Mouse (Mus musculus) adrenal gland, postnatal 10 days (tissue): ENCODE data around the gene Olfr38. TPM values are rescaled to one million over a fixed set of nuclear protein-coding genes. Genes with fewer than 3 reads are reported as not detected.
A peak's percentile ranks its signal among the peaks of the same experiment; 100 is the strongest.

ENCODE experiments used
- DNase-seq: peaks from one replicate; pipeline ENCODE4 v3.0.0; 2021; ENCODE audit warnings: mixed read lengths
- long read RNA-seq, 2 experiments: library from polyadenylated mRNA; stranded (forward); transcript quantifications; one replicate each; pipeline ENCODE4 v2.0.0; 2021
- total RNA-seq, 2 experiments: library from RNA; stranded (reverse); gene quantifications; 2 replicates each; pipeline ENCODE4 v1.2.3; 2021

The Olfr38 gene
- total RNA-seq: not detected
- long read RNA-seq, experiment 1: 0 reads
- long read RNA-seq, experiment 2: 0 reads

- DNase-seq: no peak
These were observed at the start of gene Olfr38 for GRCm38 (mm10) chr6:42756104-42756503. TSS of gene Olfr38 (plus strand) at chr6:42756404.

DNA sequence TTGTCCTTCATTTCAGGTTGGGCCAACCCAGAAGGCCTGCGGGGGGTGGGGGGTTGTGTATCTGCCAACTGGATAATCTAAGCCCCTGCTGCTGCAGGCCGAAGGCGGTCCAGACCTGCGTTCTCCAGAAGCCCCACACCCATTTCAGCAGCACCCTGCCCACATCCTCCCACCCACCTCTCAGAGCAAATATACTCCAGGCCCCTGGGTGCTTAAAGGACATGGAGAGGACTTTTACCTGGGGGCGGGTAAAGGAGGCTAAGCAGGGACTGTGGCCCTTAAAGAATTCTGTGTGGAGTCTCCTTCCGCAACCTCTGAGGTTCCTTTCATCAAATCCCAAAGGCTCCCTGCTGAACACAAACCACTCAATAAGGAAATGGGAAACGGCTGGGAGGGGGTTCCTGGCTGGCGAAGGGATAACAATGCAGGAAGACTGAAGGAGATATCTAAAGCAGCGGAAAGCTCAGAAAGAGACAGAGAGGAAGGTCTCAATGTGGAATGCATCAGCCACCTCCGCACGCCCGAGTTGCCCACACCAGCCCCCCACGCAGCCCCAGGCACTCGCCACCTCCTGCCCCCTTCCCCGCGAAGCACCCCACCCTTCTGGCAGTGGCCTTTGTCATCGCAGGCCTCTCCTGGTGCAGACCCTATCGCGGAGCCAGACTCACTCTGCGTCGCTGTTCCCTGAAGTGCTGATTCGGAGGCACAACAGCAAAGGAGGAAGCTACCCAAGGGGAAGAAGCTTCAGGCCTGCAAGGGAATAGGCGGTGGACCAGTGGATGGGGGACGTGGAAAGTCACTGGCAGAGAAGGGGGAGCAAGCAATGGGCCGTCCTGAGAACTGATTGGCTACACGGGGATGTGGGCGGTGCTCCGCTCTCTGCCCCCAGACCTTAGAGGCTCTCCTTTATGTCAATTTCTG, 46.7 kb upstream of the Olfr38 start, which contains the start of gene Tcaf1:
Gene Tcaf1 (minus strand): TSS at position 798 of the 921 bp plus-strand sequence.
- DNase-seq: peak; percentile 85

GRCm38 (mm10) chr6:42714668-42715067, 41.5 kb upstream of the Olfr38 start:
- DNase-seq: no peak

DNA sequence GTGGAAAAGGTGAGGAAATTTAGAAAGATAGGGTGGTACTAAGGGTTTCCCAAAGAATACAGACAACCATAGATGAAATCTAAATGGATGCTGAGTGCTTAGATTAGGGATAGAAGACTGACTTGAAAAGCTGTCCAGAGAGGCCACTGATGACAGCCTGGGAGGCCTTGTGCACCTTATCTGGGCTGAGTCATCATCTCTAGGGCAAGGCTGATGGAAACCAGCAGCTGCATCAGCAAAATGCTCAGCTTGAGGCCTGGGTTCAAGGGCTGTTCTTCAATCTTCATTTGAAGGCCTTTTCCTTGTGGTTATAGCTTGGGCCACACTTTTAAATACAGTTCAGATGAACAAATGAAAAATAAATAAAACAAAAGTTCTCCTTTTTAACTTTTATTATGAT, 38.2 kb upstream of the Olfr38 start:
- DNase-seq: peak; percentile 38

DNA sequence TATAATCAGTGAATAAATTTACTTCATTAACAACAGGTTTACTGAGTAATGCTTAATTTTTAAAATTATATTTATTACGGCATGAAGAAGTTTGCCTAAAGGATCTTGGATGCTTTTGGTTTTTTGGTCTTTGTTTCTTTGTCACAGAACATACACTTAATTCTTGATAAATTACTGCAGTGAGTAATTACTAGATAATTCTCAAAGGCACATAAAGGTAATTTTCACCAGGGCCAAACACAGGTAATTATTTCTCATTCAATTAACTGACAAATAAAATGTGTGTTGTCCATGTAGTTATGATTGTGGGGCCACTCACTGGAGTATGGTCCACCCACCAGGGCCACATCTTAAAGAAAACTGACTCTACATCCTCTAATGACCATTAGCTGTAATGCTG, 17.1 kb upstream of the Olfr38 start, which contains the start of gene Olfr453:
Gene Olfr453 (plus strand): TSS at position 301 of the 400 bp plus-strand sequence.
- no peak for DNase-seq

- DNase-seq: no peak
These were observed 13.9 kb upstream of the Olfr38 start for GRCm38 (mm10) chr6:42742303-42742702.

DNA sequence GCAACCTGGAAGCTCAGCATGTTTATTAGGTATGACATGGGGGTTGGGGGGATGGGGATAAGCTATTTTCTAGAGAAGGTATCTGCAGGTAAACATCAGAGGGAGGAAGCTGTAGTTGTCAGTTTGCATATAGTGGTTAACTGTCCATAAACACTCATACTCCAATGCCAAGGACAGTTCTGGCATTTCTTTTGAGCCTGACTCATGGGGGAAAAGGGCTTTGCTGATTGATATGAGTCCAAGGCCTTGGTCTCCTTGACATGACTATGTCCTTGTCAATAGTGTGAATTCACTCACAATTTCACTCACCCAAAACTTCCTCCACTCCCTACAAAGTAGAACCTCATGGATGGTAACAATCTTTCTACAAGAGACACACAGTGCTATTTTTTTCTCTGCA, 8.4 kb upstream of the Olfr38 start:
- peak; percentile 2 for DNase-seq

DNA sequence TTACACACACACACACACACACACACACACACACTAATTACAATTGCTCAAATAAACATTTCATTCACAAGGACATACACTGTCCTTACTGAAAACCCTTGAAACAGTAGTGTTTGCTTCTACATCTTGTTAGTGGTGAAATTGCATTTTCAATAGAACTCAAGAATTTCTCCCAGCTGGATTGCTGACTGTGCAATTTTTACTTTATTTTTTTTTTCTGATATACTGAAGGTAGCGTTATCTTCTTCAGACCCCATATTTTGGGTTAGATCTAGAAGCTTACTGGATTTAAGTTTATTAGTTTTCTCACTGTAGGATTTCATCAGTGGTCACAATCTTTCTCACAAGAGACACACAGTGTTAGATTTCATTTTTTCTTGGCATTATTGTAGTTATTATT, 20.9 kb downstream of the Olfr38 start:
- no peak for DNase-seq

DNA sequence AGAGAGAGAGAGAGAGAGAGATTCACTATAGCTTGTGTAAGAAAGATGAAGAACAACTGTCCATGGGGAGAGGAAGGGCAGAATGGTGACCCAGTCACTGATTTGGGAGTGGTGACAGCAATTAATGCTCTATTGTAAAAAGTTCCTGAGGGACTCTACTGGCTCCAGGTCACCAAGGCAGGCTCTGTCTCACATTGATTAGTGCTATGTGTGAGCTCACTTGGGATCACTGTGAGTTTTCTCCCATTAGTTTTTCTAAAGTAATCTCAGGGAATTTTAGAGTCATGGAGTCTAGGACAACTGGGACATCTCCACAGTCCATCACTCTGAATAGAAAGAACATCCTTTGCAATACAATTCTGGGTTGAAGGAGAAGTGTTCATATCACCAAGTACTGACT, 28.6 kb downstream of the Olfr38 start, which contains the start of gene Olfr452:
Gene Olfr452 (plus strand): TSS at position 301 of the 400 bp plus-strand sequence.
- no peak for DNase-seq

GRCm38 (mm10) chr6:42790247-42790948, 34.2 kb downstream of the Olfr38 start:
- DNase-seq: no peak

GRCm38 (mm10) chr6:42790949-42791556, 34.8 kb downstream of the Olfr38 start:
- DNase-seq: no peak

- no peak for DNase-seq
These were observed 38.8 kb downstream of the Olfr38 start for GRCm38 (mm10) chr6:42794982-42795381.

DNA sequence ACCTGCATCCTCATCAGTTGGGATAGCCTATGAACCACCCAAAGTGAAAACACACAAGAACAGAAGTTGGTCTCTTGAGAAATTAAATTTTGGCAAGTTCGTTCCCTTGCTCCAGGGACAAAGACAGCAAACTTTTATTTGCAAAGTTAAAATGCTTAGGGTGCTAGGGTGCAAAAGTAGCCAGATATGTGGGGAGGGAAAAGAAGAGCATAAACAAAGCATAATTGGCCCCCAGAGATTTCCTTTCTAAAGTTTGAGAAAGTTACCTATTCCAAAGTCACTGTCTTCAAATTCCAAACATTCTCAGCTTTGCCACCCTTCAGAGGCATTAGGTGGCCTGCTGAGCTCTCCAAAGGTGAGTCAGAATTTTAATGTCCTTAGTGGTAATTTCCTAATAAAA, 55.4 kb downstream of the Olfr38 start, which contains the start of gene Olfr450:
Gene Olfr450 (plus strand): TSS at position 301 of the 400 bp plus-strand sequence.
- no peak for DNase-seq

Other genes starting within 250 kb of the Olfr38 start
- gene Olfr455, start 208.8 kb upstream of the Olfr38 start, total RNA-seq: not detected
- gene Tcaf3, start 158.7 kb upstream of the Olfr38 start, total RNA-seq: not detected
- gene Tcaf2, start 111.2 kb upstream of the Olfr38 start, total RNA-seq: 1 to 10 TPM; 7.8 to 8.9 TPM
- gene Tcaf1, start 46.3 kb upstream of the Olfr38 start, total RNA-seq: 10 to 100 TPM; 44.3 to 48.2 TPM
- not detected for gene Olfr453, start 17.0 kb upstream of the Olfr38 start, total RNA-seq
- gene Olfr452, start 28.7 kb downstream of the Olfr38 start, total RNA-seq: not detected
- gene Olfr450, start 55.5 kb downstream of the Olfr38 start, total RNA-seq: not detected
- not detected for gene Olfr449, start 78.0 kb downstream of the Olfr38 start, total RNA-seq
- gene Olfr448, start 134.0 kb downstream of the Olfr38 start, total RNA-seq: not detected
- gene Olfr447, start 152.5 kb downstream of the Olfr38 start, total RNA-seq: not detected
- not detected for gene Olfr446, start 165.0 kb downstream of the Olfr38 start, total RNA-seq
- gene Olfr444, start 192.7 kb downstream of the Olfr38 start, total RNA-seq: not detected